Mouse (Mus musculus): ENCODE results near the gene Me3.

DNA sequence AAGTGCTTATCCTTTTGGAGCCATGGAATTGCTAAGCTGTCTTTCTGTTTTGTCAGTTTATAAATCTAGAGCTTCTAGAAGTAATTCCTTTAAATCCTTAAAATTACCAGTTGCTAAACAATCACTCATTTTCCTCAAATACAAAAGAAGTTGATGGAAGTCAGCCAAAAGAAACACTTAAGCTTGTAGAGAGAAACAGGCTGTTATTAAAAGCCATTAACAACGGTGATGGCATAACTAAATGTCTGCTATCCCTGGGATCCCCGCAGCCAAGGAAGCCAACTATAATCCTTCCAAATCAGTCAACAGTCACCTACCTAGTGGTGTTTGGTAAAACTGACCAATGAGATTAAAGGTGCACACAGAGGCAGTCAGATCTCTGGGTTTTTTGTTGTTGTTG, 98.3 kb downstream of the Me3 start:
- TF ChIP-seq POLR2A (IDR thresholded peaks at IDR 0.05; ENCODE audit: low read depth, low read length) = no peak
- no peak for TF ChIP-seq CTCF (IDR thresholded peaks at IDR 0.05; ENCODE audit: extremely low read depth, insufficient read depth, insufficient read length, insufficient replicate concordance)
